Mouse (Mus musculus): Measurements from ENCODE around the gene Vstm4. TPM values are rescaled to one million over a fixed set of nuclear protein-coding genes. Genes with fewer than 3 reads are reported as not detected.
A peak's percentile ranks its signal among the peaks of the same experiment; 100 is the strongest.

Vstm4 gene
- polyA plus RNA-seq, 1 experiment from 2014 or later = 47.4 TPM

GRCm38 (mm10) chr14:32819297-32819696 lies 37.3 kb upstream of the Vstm4 start:
- Histone ChIP-seq H3K4me2 (ENCODE audit: low read length) (no peak overlapping the region), H3K4me3 (replicated peaks; ENCODE audit: low read depth, low read length) (no peak overlapping the region), H3K9me3 (replicated peaks; ENCODE audit: low read length) (no peaks in the 10 kb centered on the region), H3K27me3 (ENCODE audit: insufficient read depth, low read length) (no peaks in the 10 kb centered on the region), H3K9ac (ENCODE audit: low read depth, low read length) (no peak overlapping the region), H3K36me3 (ENCODE audit: insufficient read depth, low read length) (no peaks in the 10 kb centered on the region), H3K4me1 (replicated peaks; ENCODE audit: insufficient read depth, low read length) (0 out of 2 replicates have a peak, but pooled peaks cover 2% of the 10 kb centered on the region), H3K27ac (no peak overlapping the region)
- 35% methylated on average over 1 of the region's 1 CpGs for WGBS
- DNase-seq (ENCODE audit: low spot score) (peak; percentile 65), ATAC-seq (replicated peaks; ENCODE audit: low FRiP score, low read depth) (peak; percentile 35; the same call in 1 of the 2 replicates)
- TF ChIP-seq CTCF (IDR thresholded peaks at IDR 0.05; ENCODE audit: low read depth) = no peak

- H3K27me3 ChIP-seq (ENCODE audit: insufficient read depth, low read length) = no peaks in the 10 kb centered on the region
- H3K27ac ChIP-seq = no peak overlapping the region
- no peaks in the 10 kb centered on the region for H3K36me3 ChIP-seq (ENCODE audit: insufficient read depth, low read length)
- ATAC-seq (replicated peaks; ENCODE audit: low FRiP score, low read depth) (no peak), DNase-seq (ENCODE audit: low spot score) (no peak)
- H3K9me3 ChIP-seq (replicated peaks; ENCODE audit: low read length) = no peaks in the 10 kb centered on the region
- WGBS = 84% methylated on average over 4 of the region's 4 CpGs
- H3K9ac ChIP-seq (ENCODE audit: low read depth, low read length) = no peak overlapping the region
- no peak overlapping the region for H3K4me3 ChIP-seq (replicated peaks; ENCODE audit: low read depth, low read length)
- H3K4me1 ChIP-seq (replicated peaks; ENCODE audit: insufficient read depth, low read length) = peaks cover 28% of the 10 kb centered on the region
- no peak for TF ChIP-seq CTCF (IDR thresholded peaks at IDR 0.05; ENCODE audit: low read depth)
- no peak overlapping the region for H3K4me2 ChIP-seq (ENCODE audit: low read length)
These were observed 33.7 kb upstream of the Vstm4 start for GRCm38 (mm10) chr14:32822812-32823211.

- Histone ChIP-seq H3K9me3 (replicated peaks; ENCODE audit: low read length) (no peaks in the 10 kb centered on the region), H3K36me3 (ENCODE audit: insufficient read depth, low read length) (no peaks in the 10 kb centered on the region), H3K27ac (no peak overlapping the region), H3K4me2 (ENCODE audit: low read length) (no peak overlapping the region), H3K27me3 (ENCODE audit: insufficient read depth, low read length) (no peaks in the 10 kb centered on the region), H3K4me1 (replicated peaks; ENCODE audit: insufficient read depth, low read length) (peaks cover 32% of the 10 kb centered on the region), H3K4me3 (replicated peaks; ENCODE audit: low read depth, low read length) (no peak overlapping the region), H3K9ac (ENCODE audit: low read depth, low read length) (no peak overlapping the region)
- no peak for DNase-seq (ENCODE audit: low spot score)
- no peak for ATAC-seq (replicated peaks; ENCODE audit: low FRiP score, low read depth)
- 73% methylated on average over 3 of the region's 3 CpGs for WGBS
- 0 out of 2 replicates have a peak, but pooled peaks have one; percentile 3 for TF ChIP-seq CTCF (IDR thresholded peaks at IDR 0.05; ENCODE audit: low read depth)
These were observed 32.7 kb upstream of the Vstm4 start for GRCm38 (mm10) chr14:32823861-32824260.

- H3K27ac ChIP-seq = peak overlapping the region; percentile 64; the same call in 1 of the 2 replicates
- H3K36me3 ChIP-seq (ENCODE audit: insufficient read depth, low read length) = no peaks in the 10 kb centered on the region
- ATAC-seq (replicated peaks; ENCODE audit: low FRiP score, low read depth) (0 out of 2 replicates have a peak, but pooled peaks have one; percentile 14), DNase-seq (ENCODE audit: low spot score) (peak; percentile 73)
- 0 out of 2 replicates have a peak overlapping the region, but pooled peaks have one; percentile 44 for H3K4me2 ChIP-seq (ENCODE audit: low read length)
- no peaks in the 10 kb centered on the region for H3K27me3 ChIP-seq (ENCODE audit: insufficient read depth, low read length)
- no peak for TF ChIP-seq CTCF (IDR thresholded peaks at IDR 0.05; ENCODE audit: low read depth)
- H3K9me3 ChIP-seq (replicated peaks; ENCODE audit: low read length) = no peaks in the 10 kb centered on the region
- no peak overlapping the region for H3K9ac ChIP-seq (ENCODE audit: low read depth, low read length)
- WGBS = 23% methylated on average over 14 of the region's 14 CpGs
- H3K4me1 ChIP-seq (replicated peaks; ENCODE audit: insufficient read depth, low read length) = peaks cover 32% of the 10 kb centered on the region
- H3K4me3 ChIP-seq (replicated peaks; ENCODE audit: low read depth, low read length) = no peak overlapping the region
These were observed 32.0 kb upstream of the Vstm4 start for GRCm38 (mm10) chr14:32824267-32825150.

- Histone ChIP-seq H3K4me3 (replicated peaks; ENCODE audit: low read depth, low read length) (no peak overlapping the region), H3K4me2 (ENCODE audit: low read length) (peak overlapping the region; percentile 44), H3K36me3 (ENCODE audit: insufficient read depth, low read length) (no peaks in the 10 kb centered on the region), H3K27ac (peak overlapping the region; percentile 65), H3K4me1 (replicated peaks; ENCODE audit: insufficient read depth, low read length) (peaks cover 32% of the 10 kb centered on the region), H3K27me3 (ENCODE audit: insufficient read depth, low read length) (no peaks in the 10 kb centered on the region), H3K9ac (ENCODE audit: low read depth, low read length) (no peak overlapping the region), H3K9me3 (replicated peaks; ENCODE audit: low read length) (no peaks in the 10 kb centered on the region)
- peak; percentile 93 for DNase-seq (ENCODE audit: low spot score)
- ATAC-seq (replicated peaks; ENCODE audit: low FRiP score, low read depth) = peak; percentile 85
- TF ChIP-seq CTCF (IDR thresholded peaks at IDR 0.05; ENCODE audit: low read depth) = no peak
- WGBS = 5% methylated on average over 11 of the region's 11 CpGs
These were observed 31.0 kb upstream of the Vstm4 start for GRCm38 (mm10) chr14:32825426-32826032.

GRCm38 (mm10) chr14:32827165-32827564 lies 29.4 kb upstream of the Vstm4 start:
- Histone ChIP-seq H3K36me3 (ENCODE audit: insufficient read depth, low read length) (no peaks in the 10 kb centered on the region), H3K9ac (ENCODE audit: low read depth, low read length) (no peak overlapping the region), H3K27ac (peak overlapping the region; percentile 70), H3K4me2 (ENCODE audit: low read length) (no peak overlapping the region), H3K4me3 (replicated peaks; ENCODE audit: low read depth, low read length) (no peak overlapping the region), H3K9me3 (replicated peaks; ENCODE audit: low read length) (no peaks in the 10 kb centered on the region), H3K27me3 (ENCODE audit: insufficient read depth, low read length) (no peaks in the 10 kb centered on the region), H3K4me1 (replicated peaks; ENCODE audit: insufficient read depth, low read length) (peaks cover 32% of the 10 kb centered on the region)
- peak; percentile 48 for DNase-seq (ENCODE audit: low spot score)
- TF ChIP-seq CTCF (IDR thresholded peaks at IDR 0.05; ENCODE audit: low read depth) = no peak
- 34% methylated on average over 4 of the region's 4 CpGs for WGBS
- ATAC-seq (replicated peaks; ENCODE audit: low FRiP score, low read depth) = no peak
